Mouse (Mus musculus): ENCODE measurements around the gene Nos1.

Nos1 gene

GRCm38 (mm10) chr5:117898055-117898806, 117.4 kb downstream of the Nos1 start:
- DNase-seq (ENCODE audit: low read depth, low spot score): no peak

- DNase-seq (ENCODE audit: low read depth, low spot score): no peak
Observed at GRCm38 (mm10) chr5:117899361-117899760, 118.5 kb downstream of the Nos1 start.

- DNase-seq (ENCODE audit: low read depth, low spot score): no peak
Observed at GRCm38 (mm10) chr5:117900921-117901705, 120.3 kb downstream of the Nos1 start.

- no peak for DNase-seq (ENCODE audit: low read depth, low spot score)
Observed at GRCm38 (mm10) chr5:117903534-117903933, 122.7 kb downstream of the Nos1 start.

GRCm38 (mm10) chr5:117905728-117906127, 124.9 kb downstream of the Nos1 start:
- no peak for DNase-seq (ENCODE audit: low read depth, low spot score)

- no peak for DNase-seq (ENCODE audit: low read depth, low spot score)
Observed at GRCm38 (mm10) chr5:117909524-117909923, 128.7 kb downstream of the Nos1 start.

- no peak for DNase-seq (ENCODE audit: low read depth, low spot score)
Observed at GRCm38 (mm10) chr5:117916349-117916748, 135.5 kb downstream of the Nos1 start.

GRCm38 (mm10) chr5:117916906-117917305, 136.1 kb downstream of the Nos1 start:
- DNase-seq (ENCODE audit: low read depth, low spot score): no peak

- no peak for DNase-seq (ENCODE audit: low read depth, low spot score)
Observed at GRCm38 (mm10) chr5:117921786-117922528, 141.1 kb downstream of the Nos1 start.

GRCm38 (mm10) chr5:117923688-117924087, 142.9 kb downstream of the Nos1 start:
- DNase-seq (ENCODE audit: low read depth, low spot score): no peak

- no peak for DNase-seq (ENCODE audit: low read depth, low spot score)
Observed at GRCm38 (mm10) chr5:117928553-117928952, 147.7 kb downstream of the Nos1 start.

- DNase-seq (ENCODE audit: low read depth, low spot score): no peak
Observed at GRCm38 (mm10) chr5:117932222-117932621, 151.4 kb downstream of the Nos1 start.

GRCm38 (mm10) chr5:117932862-117933261, 152.0 kb downstream of the Nos1 start:
- DNase-seq (ENCODE audit: low read depth, low spot score): peak; percentile 67

- DNase-seq (ENCODE audit: low read depth, low spot score): no peak
Observed at GRCm38 (mm10) chr5:117936346-117936745, 155.5 kb downstream of the Nos1 start.

GRCm38 (mm10) chr5:117937186-117937585, 156.4 kb downstream of the Nos1 start:
- no peak for DNase-seq (ENCODE audit: low read depth, low spot score)

GRCm38 (mm10) chr5:117938182-117938581, 157.3 kb downstream of the Nos1 start:
- peak; percentile 27 for DNase-seq (ENCODE audit: low read depth, low spot score)

- DNase-seq (ENCODE audit: low read depth, low spot score): no peak
Observed at GRCm38 (mm10) chr5:117939402-117939801, 158.6 kb downstream of the Nos1 start.

- no peak for DNase-seq (ENCODE audit: low read depth, low spot score)
Observed at GRCm38 (mm10) chr5:117941552-117941951, 160.7 kb downstream of the Nos1 start.

- no peak for DNase-seq (ENCODE audit: low read depth, low spot score)
Observed at GRCm38 (mm10) chr5:117946605-117947004, 165.8 kb downstream of the Nos1 start.

GRCm38 (mm10) chr5:117949393-117949792, 168.6 kb downstream of the Nos1 start:
- no peak for DNase-seq (ENCODE audit: low read depth, low spot score)

GRCm38 (mm10) chr5:117953893-117954292, 173.1 kb downstream of the Nos1 start:
- DNase-seq (ENCODE audit: low read depth, low spot score): no peak

GRCm38 (mm10) chr5:117954429-117954828, 173.6 kb downstream of the Nos1 start:
- DNase-seq (ENCODE audit: low read depth, low spot score): no peak
